Mouse (Mus musculus) ES-E14 (cell line): ENCODE data around the gene Foxa2. TPM values are rescaled to one million over a fixed set of nuclear protein-coding genes. Genes with fewer than 3 reads are reported as not detected.

ENCODE experiments used
- DNase-seq: peaks from one replicate; pipeline ENCODE4 v3.0.0-alpha.2; 2013; ENCODE audit warnings: low read depth, low spot score
- H3K27ac ChIP-seq: 2 replicates; pipeline ENCODE4 v1.5.1; 2012; ENCODE audit warnings: low read depth, mild to moderate bottlenecking, low read length, moderate library complexity, mixed read lengths; ENCODE audit not compliant: poor library complexity, insufficient read depth, severe bottlenecking
- H3K36me3 ChIP-seq: 2 replicates; pipeline ENCODE4 v1.6.1; 2012; ENCODE audit warnings: mild to moderate bottlenecking, low read length, moderate library complexity, mixed read lengths; ENCODE audit not compliant: control insufficient read depth, poor library complexity, insufficient read depth, severe bottlenecking
- H3K4me1 ChIP-seq, 2 experiments: fragments of 150-350 bp in 1 of 2; sonication (generic) in 1 of 2; 2 replicates each; pipeline ENCODE4 v1.6.1; 2012; ENCODE audit warnings: low read length in 2 of 2, mild to moderate bottlenecking in 1 of 2, mixed read lengths in 1 of 2; ENCODE audit not compliant: control insufficient read depth in 2 of 2, insufficient read depth in 2 of 2, poor library complexity in 1 of 2
- H3K4me3 ChIP-seq, 2 experiments: fragments of 150-350 bp in 1 of 2; sonication (generic) in 1 of 2; 2 replicates each; pipeline ENCODE4 v1.5.1; 2012; ENCODE audit warnings: low read length in 2 of 2, low read depth in 1 of 2, mild to moderate bottlenecking in 1 of 2, mixed read lengths in 1 of 2; ENCODE audit not compliant: insufficient read depth in 1 of 2, poor library complexity in 1 of 2, severe bottlenecking in 1 of 2
- H3K9ac ChIP-seq: 2 replicates; pipeline ENCODE4 v1.6.1; 2012; ENCODE audit warnings: low read depth, mild to moderate bottlenecking, low read length, mixed read lengths; ENCODE audit not compliant: poor library complexity, insufficient read depth, severe bottlenecking
- H3K9me3 ChIP-seq: fragments of 150-350 bp; sonication (generic); 2 replicates; pipeline ENCODE4 v1.6.1; 2012; ENCODE audit warnings: low read depth, mild to moderate bottlenecking, low read length; ENCODE audit not compliant: control insufficient read depth, insufficient read depth
- CHD2 ChIP-seq: IDR thresholded peaks from 2 replicates; pipeline ENCODE4 v1.6.1; 2014; ENCODE audit warnings: mild to moderate bottlenecking, low read depth, low read length, inconsistent platforms
- HCFC1 ChIP-seq: IDR thresholded peaks from 2 replicates; pipeline ENCODE4 v1.6.1; 2012; ENCODE audit warnings: low read length, inconsistent platforms, borderline replicate concordance; ENCODE audit not compliant: insufficient read depth
- MAFK ChIP-seq: IDR thresholded peaks from 2 replicates; pipeline ENCODE4 v1.6.1; 2014; ENCODE audit warnings: mild to moderate bottlenecking, low read depth, low read length, inconsistent platforms; ENCODE audit not compliant: insufficient read depth
- ZC3H11A ChIP-seq: IDR thresholded peaks from 2 replicates; pipeline ENCODE4 v1.6.1; 2012; ENCODE audit warnings: low read depth, mild to moderate bottlenecking, inconsistent platforms, low read length, borderline replicate concordance
- ZNF384 ChIP-seq: IDR thresholded peaks from 2 replicates; pipeline ENCODE4 v1.6.1; 2012; ENCODE audit warnings: low read depth, low read length, inconsistent platforms
- in situ Hi-C, 2 experiments: fragments of 600-800 bp; cut with MboI; formaldehyde crosslinking; loops; one replicate each; pipeline ENCODE4 v1.15.1; 2025; ENCODE audit warnings: low sequenced_read_pairs in 2 of 2, inconsistent platforms in 1 of 2; ENCODE audit not compliant: unreplicated experiment in 2 of 2
- total RNA-seq: library from RNA; depleted of rRNA; stranded (reverse); fragments of 300-350 nt; gene quantifications from 2 replicates; pipeline ENCODE4 v1.2.3, GENCODE M21; 2012

Gene Foxa2
- total RNA-seq, 1 experiment: 1.5 TPM

DNA sequence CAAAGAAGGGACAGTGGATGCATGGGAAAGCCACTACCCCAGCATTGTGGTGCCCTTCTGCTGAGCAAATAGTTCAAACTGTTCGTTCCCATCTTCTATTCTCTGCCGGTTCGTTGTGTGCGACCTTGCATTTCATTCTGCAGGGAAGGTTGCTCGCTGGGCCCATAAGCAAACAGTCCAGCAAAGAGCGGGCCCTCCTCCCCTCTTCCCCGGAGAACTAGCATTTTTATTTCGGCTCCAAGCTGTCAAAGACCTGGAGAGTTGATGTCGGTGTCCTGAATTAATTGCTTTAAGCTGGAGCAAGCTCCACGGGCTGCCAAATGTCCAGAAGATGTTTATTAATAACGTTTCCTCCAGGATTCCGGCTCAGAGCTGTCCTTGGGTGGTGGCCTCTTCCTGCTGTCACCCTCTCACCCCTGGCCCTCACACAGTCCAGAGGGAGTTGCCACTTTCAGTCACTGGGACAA is 23.4 kb downstream of the Foxa2 start:
- Histone ChIP-seq H3K27ac (no peak overlapping the region), H3K4me1 (no peaks in the 10 kb centered on the region; a peak in 1 of 4 replicates), H3K36me3 (no peaks in the 10 kb centered on the region), H3K9me3 (no peaks in the 10 kb centered on the region), H3K4me3 (no peak overlapping the region), H3K9ac (no peak overlapping the region)
- TF ChIP-seq HCFC1: no peak
- no peak for DNase-seq
- in situ Hi-C loops: no loop called here

DNA sequence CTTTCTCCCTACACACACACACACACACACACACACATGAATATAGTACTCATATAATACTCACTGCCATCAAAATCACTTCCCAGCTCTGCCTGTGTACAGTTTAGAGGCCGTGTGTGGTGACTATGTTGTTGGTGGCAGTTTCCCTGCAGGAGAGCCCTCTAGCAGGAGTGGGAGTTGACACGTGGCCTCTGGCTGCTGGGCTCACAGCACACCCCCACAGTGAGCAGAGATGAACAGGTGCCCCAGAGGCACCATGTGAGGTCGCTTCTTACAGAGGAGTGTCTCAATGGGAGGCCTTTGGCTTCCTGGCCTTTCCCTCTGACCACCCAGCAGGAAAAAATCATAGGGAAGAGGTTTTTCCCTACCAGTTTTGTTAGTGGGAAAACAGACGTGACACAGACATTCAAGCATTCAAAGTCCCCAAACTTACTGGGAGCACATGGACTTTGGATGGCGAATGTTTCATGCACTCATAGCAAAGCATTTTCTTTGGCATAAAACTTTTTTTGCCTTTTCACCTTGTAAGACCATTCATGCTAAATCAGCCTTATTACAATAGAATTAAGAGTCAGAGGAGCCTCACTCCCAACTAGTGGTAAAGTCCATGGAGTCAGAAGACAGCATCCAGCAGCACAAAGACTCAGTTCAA is 24.7 kb downstream of the Foxa2 start:
- Histone ChIP-seq H3K9me3 (no peaks in the 10 kb centered on the region), H3K36me3 (no peaks in the 10 kb centered on the region), H3K27ac (no peak overlapping the region), H3K9ac (no peak overlapping the region), H3K4me1 (no peaks in the 10 kb centered on the region; a peak in 1 of 4 replicates), H3K4me3 (no peak overlapping the region)
- in situ Hi-C loops: no loop called here
- no peak for DNase-seq
- TF ChIP-seq HCFC1: no peak

DNA sequence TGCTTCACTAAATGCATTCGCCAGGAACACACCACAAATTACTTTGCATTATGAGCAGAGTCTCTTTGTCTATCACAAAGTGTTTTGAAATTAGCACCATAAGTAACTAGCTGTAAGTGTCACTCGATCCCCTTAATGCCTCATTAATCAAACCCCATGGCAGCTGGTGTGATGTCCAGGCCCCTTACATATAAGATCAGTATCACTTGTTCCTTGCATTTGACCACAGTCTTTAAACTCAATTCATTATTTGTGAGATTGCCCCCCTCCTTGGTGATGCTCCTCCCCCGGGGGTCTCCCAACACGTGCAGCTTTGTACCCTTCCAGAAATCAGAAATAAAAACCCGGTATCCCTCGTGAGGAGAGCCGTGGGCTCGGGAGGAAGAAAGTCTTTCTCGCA is 25.8 kb downstream of the Foxa2 start:
- no peak for DNase-seq
- Histone ChIP-seq H3K9ac (no peak overlapping the region), H3K27ac (no peak overlapping the region), H3K4me1 (no peaks in the 10 kb centered on the region; a peak in 1 of 4 replicates), H3K9me3 (no peaks in the 10 kb centered on the region), H3K36me3 (no peaks in the 10 kb centered on the region), H3K4me3 (no peak overlapping the region)
- TF ChIP-seq MAFK (no peak), CHD2 (no peak), ZNF384 (no peak), ZC3H11A (no peak), HCFC1 (no peak)
- in situ Hi-C loops: no loop called here

DNA sequence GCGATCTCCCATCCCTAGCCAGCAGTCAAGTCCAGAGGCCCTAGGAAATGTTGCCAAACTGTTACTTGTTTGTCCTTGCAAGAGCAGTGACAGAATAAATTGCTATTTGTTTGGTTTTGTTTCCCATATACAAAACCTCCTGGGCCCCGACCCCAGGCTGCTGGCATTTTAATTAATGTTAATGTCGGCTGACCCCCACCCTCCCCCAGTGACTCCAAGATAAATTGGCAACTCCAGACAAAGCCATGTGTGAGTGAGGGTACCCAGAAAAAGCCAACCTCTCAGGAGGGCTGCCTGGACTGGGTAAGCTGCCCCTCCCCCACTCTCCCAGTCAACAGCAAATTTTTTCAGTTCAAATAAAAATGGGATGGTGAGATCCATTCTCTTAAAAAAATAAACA is 26.6 kb downstream of the Foxa2 start:
- no peak overlapping the region for H3K9ac ChIP-seq
- no peak overlapping the region for H3K4me3 ChIP-seq
- TF ChIP-seq ZC3H11A: no peak
- no peak for TF ChIP-seq ZNF384
- no peak for TF ChIP-seq HCFC1
- no peak for TF ChIP-seq CHD2
- no peak for TF ChIP-seq MAFK
- H3K9me3 ChIP-seq: no peaks in the 10 kb centered on the region
- no peaks in the 10 kb centered on the region; a peak in 1 of 4 replicates for H3K4me1 ChIP-seq
- no peaks in the 10 kb centered on the region for H3K36me3 ChIP-seq
- no peak for DNase-seq
- no peak overlapping the region for H3K27ac ChIP-seq
- in situ Hi-C loops: no loop called here
